Mouse (Mus musculus) T-cell, adult 2 months (primary cell): ENCODE data around the gene Larp1.
"Not testable (repeated sequence)": the region's sequence is repeated elsewhere in the genome, so short reads cannot be mapped to it uniquely, and the experiment has no call there.

Experiments used
- DNase-seq: peaks from one replicate; pipeline ENCODE4 v3.0.0; 2022; ENCODE audit warnings: low spot score

Gene Larp1

GRCm38 (mm10) chr11:58028981-58029380, 20.1 kb downstream of the Larp1 start:
- DNase-seq = no peak

GRCm38 (mm10) chr11:58029869-58030268, 21.0 kb downstream of the Larp1 start:
- no peak for DNase-seq

- DNase-seq = peak; percentile 41
Measured at GRCm38 (mm10) chr11:58031176-58031575, 22.3 kb downstream of the Larp1 start.

GRCm38 (mm10) chr11:58033635-58034034, 24.8 kb downstream of the Larp1 start:
- no peak for DNase-seq

- peak; percentile 28 for DNase-seq
Measured at GRCm38 (mm10) chr11:58039027-58039426, 30.2 kb downstream of the Larp1 start.

GRCm38 (mm10) chr11:58042861-58043431, 34.1 kb downstream of the Larp1 start:
- no peak for DNase-seq

GRCm38 (mm10) chr11:58046438-58046837, 37.6 kb downstream of the Larp1 start:
- DNase-seq = no peak

- peak; percentile 51 for DNase-seq
Measured at GRCm38 (mm10) chr11:58057455-58057854, 48.6 kb downstream of the Larp1 start.

- not testable (repeated sequence) for DNase-seq
Measured at GRCm38 (mm10) chr11:58059752-58060151, 50.9 kb downstream of the Larp1 start.

GRCm38 (mm10) chr11:58061218-58061617, 52.4 kb downstream of the Larp1 start:
- DNase-seq = not testable (repeated sequence)

GRCm38 (mm10) chr11:58062586-58062985, 53.7 kb downstream of the Larp1 start:
- DNase-seq = no peak

GRCm38 (mm10) chr11:58065025-58065424, 56.2 kb downstream of the Larp1 start:
- no peak for DNase-seq

GRCm38 (mm10) chr11:58072978-58073377, 64.1 kb downstream of the Larp1 start:
- DNase-seq = no peak

- no peak for DNase-seq
Measured at GRCm38 (mm10) chr11:58077270-58077669, 68.4 kb downstream of the Larp1 start.

GRCm38 (mm10) chr11:58081716-58082115, 72.9 kb downstream of the Larp1 start:
- DNase-seq = no peak

GRCm38 (mm10) chr11:58092541-58092940, 83.7 kb downstream of the Larp1 start:
- no peak for DNase-seq

GRCm38 (mm10) chr11:58093021-58093528, 84.2 kb downstream of the Larp1 start, which contains the start of gene Gm12248:
Gene Gm12248 (minus strand): TSS chr11:58093134.
- no peak for DNase-seq

GRCm38 (mm10) chr11:58094766-58095165, 85.9 kb downstream of the Larp1 start:
- DNase-seq = no peak

- DNase-seq = no peak
Measured at GRCm38 (mm10) chr11:58095561-58095960, 86.7 kb downstream of the Larp1 start.

GRCm38 (mm10) chr11:58096160-58096559, 87.3 kb downstream of the Larp1 start:
- peak; percentile 76 for DNase-seq

GRCm38 (mm10) chr11:58096821-58097620, 88.2 kb downstream of the Larp1 start:
- DNase-seq = no peak

- DNase-seq = no peak
Measured at GRCm38 (mm10) chr11:58097621-58098365, 88.9 kb downstream of the Larp1 start.

GRCm38 (mm10) chr11:58098366-58098720, 89.5 kb downstream of the Larp1 start:
- peak; percentile 47 for DNase-seq
